Mouse (Mus musculus) stomach, embryonic 14.5 days (tissue): ENCODE data around the gene C1qtnf12. TPM values are rescaled to one million over a fixed set of nuclear protein-coding genes. Genes with fewer than 3 reads are reported as not detected.

Source experiments
- ATAC-seq: fragments of 200-750 bp; cut with Nextera tagmentation; 2 replicates; pipeline ENCODE4 v1.8.0; 2017; ENCODE audit warnings: low read depth, moderate TSS enrichment; ENCODE audit not compliant: insufficient number of reproducible peaks, insufficient read depth, low FRiP score
- H3K27ac ChIP-seq: fragments of 300-500 bp; sonication (generic); 2 replicates; pipeline ENCODE4 v1.5.1; 2014; ENCODE audit warnings: mild to moderate bottlenecking, low read length, moderate library complexity, mixed read lengths
- H3K27me3 ChIP-seq: fragments of 300-500 bp; sonication (generic); 2 replicates; pipeline ENCODE4 v1.6.1; 2014; ENCODE audit warnings: low read length, control low read depth, mixed read lengths; ENCODE audit not compliant: control insufficient read depth, insufficient read depth
- H3K36me3 ChIP-seq: fragments of 300-500 bp; sonication (generic); 2 replicates; pipeline ENCODE4 v1.6.1; 2014; ENCODE audit warnings: mild to moderate bottlenecking, control low read depth, low read length, moderate library complexity, mixed read lengths; ENCODE audit not compliant: control insufficient read depth, insufficient read depth
- H3K4me1 ChIP-seq: fragments of 300-500 bp; sonication (generic); 2 replicates; pipeline ENCODE4 v1.6.1; 2014; ENCODE audit warnings: low read length, control low read depth, mixed read lengths; ENCODE audit not compliant: control insufficient read depth, insufficient read depth
- H3K4me2 ChIP-seq: fragments of 300-500 bp; sonication (generic); replicated peaks from 2 replicates; pipeline ENCODE4 v1.6.1; 2014; ENCODE audit warnings: low read depth, low read length, control low read depth
- H3K4me3 ChIP-seq: fragments of 300-500 bp; sonication (generic); 2 replicates; pipeline ENCODE4 v1.5.1; 2014; ENCODE audit warnings: low read depth, low read length, control low read depth
- H3K9ac ChIP-seq: fragments of 300-500 bp; sonication (generic); replicated peaks from 2 replicates; pipeline ENCODE4 v1.6.1; 2014; ENCODE audit warnings: low read depth, mild to moderate bottlenecking, control low read depth, low read length, moderate library complexity, mixed read lengths
- H3K9me3 ChIP-seq: fragments of 300-500 bp; sonication (generic); 2 replicates; pipeline ENCODE4 v1.6.1; 2016; ENCODE audit warnings: low read depth, low read length, control low read depth; ENCODE audit not compliant: control insufficient read depth
- WGBS: fragments of 180-500 bp; shearing (Covaris S2); extraction: QIAGEN DNeasy Blood & Tissue Kit; methylation state at CpG from one replicate; pipeline ENCODE4 v1.1.7; 2014; 5-methylcytosine and 5-hydroxymethylcytosine counted together
- polyA plus RNA-seq: library from polyadenylated mRNA; unstranded; fragments of >200 nt; fragmentation: Nextera tagmentation; extraction: Ambion mirVana; gene quantifications from 2 replicates; pipeline ENCODE4 v1.2.1, GENCODE M21; 2014

Gene C1qtnf12
- polyA plus RNA-seq, 1 experiment from 2014 or later = 40.5 TPM

DNA sequence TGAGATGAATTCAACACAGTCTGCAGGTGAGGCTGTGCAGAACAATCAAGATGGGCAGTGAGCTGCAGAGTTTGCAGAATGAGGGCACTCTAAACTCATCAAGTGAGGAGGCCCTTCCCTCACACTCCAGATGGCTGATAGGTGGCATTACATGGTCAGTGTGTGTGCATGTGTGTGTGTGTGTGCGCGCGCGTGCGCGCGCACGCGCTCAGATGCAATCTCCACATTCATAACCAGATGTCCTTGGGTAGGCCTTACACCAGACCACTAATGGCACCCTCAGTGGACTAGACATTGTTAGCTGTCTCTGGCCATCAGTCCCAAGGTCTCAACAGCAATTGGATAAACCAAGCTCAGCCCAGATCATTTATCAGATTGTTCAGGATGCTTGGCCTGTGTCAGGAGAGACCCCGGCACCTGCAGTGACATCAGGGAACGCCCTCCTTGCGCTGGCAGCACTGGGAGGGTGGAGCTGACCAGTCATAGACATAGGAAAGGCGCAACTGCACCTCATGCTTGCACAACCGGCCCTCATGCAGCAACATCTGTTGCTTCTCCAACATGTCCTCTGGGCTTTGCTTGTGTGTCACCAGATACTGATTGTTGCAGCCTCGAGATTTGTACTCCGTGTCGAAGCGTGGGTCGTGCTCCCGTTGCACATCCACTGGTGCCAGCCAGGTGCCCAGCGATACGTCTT, 29.2 kb downstream of the C1qtnf12 start:
- peaks cover 4% of the 10 kb centered on the region; the same call in 1 of the 2 replicates for H3K36me3 ChIP-seq
- H3K9me3 ChIP-seq = no peaks in the 10 kb centered on the region
- peak overlapping the region; percentile 72 for H3K4me3 ChIP-seq
- H3K4me1 ChIP-seq = peaks cover 15% of the 10 kb centered on the region; the same call in 1 of the 2 replicates
- peak overlapping the region; percentile 69 for H3K9ac ChIP-seq
- no peaks in the 10 kb centered on the region for H3K27me3 ChIP-seq
- peak overlapping the region; percentile 95; the same call in 1 of the 2 replicates for H3K27ac ChIP-seq
- no peak for ATAC-seq
- peak overlapping the region; percentile 99 for H3K4me2 ChIP-seq
- WGBS = 83% methylated on average over 22 of the region's 22 CpGs

DNA sequence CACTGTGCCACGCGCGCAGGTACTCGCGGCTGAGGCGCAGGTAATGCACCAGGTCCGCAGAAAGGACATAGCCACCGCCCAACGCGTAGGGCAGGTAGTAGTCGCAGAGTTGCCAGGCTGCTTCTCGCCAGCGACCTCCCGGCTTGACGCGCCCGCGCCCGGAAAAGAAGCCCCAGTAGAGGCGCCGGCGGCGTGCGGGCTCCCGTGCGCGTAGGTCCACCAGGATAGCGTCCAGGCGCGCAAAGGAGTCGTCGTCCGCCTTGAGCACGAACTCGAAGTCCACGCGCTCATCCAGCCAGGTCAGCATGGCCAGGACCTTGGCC, 29.8 kb downstream of the C1qtnf12 start:
- H3K4me3 ChIP-seq = peak overlapping the region; percentile 72
- H3K4me1 ChIP-seq = peaks cover 15% of the 10 kb centered on the region; the same call in 1 of the 2 replicates
- ATAC-seq = peak; percentile 10
- H3K36me3 ChIP-seq = peaks cover 8% of the 10 kb centered on the region; the same call in 1 of the 2 replicates
- peak overlapping the region; percentile 99 for H3K4me2 ChIP-seq
- peak overlapping the region; percentile 69 for H3K9ac ChIP-seq
- H3K27ac ChIP-seq = peak overlapping the region; percentile 95
- no peaks in the 10 kb centered on the region for H3K27me3 ChIP-seq
- H3K9me3 ChIP-seq = no peaks in the 10 kb centered on the region
- WGBS = 24% methylated on average over 33 of the region's 37 CpGs

DNA sequence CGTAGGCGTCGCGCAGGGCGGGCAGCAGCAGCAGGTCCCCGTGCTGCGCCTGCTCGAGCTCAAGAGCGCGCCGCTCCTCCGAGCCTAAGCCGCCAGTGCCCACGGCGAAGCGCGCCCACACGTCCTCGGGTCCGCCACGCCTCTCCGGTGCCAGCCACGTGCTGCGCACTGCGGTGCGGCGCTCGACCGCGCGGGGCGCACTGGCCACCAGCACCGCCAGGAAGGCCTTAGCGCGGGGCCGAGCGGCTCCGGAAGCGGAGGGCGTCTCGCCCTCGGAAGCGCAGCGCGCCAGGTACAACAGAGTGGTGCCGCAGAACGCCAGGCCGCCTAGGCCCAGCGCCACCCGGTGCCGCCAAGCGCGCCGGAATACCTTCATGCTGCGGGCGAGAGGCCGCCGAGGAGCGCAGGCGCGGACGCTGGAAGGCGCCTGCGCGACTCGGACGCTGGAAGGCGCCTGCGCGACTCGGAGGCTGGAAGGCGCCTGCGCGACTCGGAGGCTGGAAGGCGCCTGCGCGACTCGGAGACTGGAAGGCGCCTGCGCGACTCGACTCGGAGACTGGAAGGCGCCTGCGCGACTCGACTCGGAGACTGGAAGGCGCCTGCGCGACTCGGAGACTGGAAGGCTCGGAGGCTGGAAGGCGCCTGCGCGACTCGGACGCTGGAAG, 30.3 kb downstream of the C1qtnf12 start, which contains the start of the genes B3galt6 and Sdf4:
B3galt6 (minus strand) TSS at position 409 of the 665 bp plus-strand sequence.
Sdf4 (plus strand) TSS at position 632 of the 665 bp plus-strand sequence.
- Histone ChIP-seq H3K27ac (peak within 1 kb of the TSS; percentile 95), H3K4me2 (peak within 1 kb of the TSS; percentile 99), H3K4me1 (peaks cover 15% of the 10 kb centered on the region; the same call in 1 of the 2 replicates), H3K9ac (peak within 1 kb of the TSS; percentile 76), H3K36me3 (peaks cover 12% of the 10 kb centered on the region; the same call in 1 of the 2 replicates), H3K27me3 (no peaks in the 10 kb centered on the region), H3K9me3 (no peaks in the 10 kb centered on the region), H3K4me3 (peak within 1 kb of the TSS; percentile 72)
- peak; percentile 85 for ATAC-seq
- under 1% methylated on average over 98 of the region's 99 CpGs for WGBS

DNA sequence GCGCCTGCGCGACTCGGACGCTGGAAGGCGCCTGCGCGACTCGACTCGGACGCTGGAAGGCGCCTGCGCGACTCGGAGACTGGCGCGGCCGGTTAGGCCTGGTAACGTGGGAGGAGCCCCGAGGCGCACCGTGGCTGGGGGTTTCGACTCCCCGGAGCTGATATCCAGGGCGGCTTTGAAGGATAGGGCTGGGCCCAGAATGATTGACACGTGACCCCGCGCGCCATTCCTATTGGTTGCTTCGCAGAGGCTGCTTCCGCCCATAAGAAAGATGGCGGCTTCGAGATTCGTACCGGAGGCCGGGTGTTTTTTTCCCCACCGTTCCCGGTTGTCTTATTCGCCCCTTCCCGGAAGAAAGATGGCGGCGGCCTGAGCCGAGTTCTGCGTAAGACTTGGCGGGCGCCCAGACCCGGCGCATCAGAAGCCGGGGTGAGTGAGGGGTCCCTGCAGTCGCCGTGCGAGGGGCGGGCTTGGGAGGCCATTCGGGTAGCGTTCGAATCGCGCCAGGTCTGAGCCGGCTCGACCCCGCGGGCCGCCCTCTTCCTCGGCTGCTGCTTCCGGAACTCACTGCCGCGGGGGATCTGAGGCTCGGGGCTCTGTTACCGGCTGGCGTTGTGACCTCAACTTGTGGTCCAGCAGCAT, 30.9 kb downstream of the C1qtnf12 start:
- ATAC-seq = peak; percentile 90
- H3K4me1 ChIP-seq = peaks cover 15% of the 10 kb centered on the region; the same call in 1 of the 2 replicates
- peak overlapping the region; percentile 54 for H3K4me2 ChIP-seq
- H3K4me3 ChIP-seq = peak overlapping the region; percentile 72
- peak overlapping the region; percentile 81 for H3K27ac ChIP-seq
- WGBS = under 1% methylated on average over 70 of the region's 70 CpGs
- no peaks in the 10 kb centered on the region for H3K9me3 ChIP-seq
- peak overlapping the region; percentile 76 for H3K9ac ChIP-seq
- peaks cover 18% of the 10 kb centered on the region; the same call in 1 of the 2 replicates for H3K36me3 ChIP-seq
- no peaks in the 10 kb centered on the region for H3K27me3 ChIP-seq

DNA sequence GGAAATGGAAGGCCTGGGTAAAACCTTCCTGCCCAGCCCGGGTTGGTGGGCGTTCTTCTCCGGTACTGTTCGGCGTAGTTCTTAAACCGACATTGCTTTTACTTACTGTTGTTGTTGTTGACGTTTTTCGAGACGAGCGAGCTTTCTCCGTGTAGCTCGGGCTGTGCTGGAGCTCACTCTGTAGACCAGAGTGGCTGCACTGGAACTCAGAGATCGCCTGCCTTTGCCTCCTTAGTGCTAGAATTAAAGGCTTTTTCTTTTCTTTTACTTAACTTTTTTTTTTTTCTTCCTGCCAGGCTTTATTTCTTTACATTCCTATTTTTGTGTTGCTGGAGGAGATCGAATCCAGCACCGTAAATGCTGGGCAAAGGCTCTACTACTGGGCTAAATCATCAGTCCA, 31.5 kb downstream of the C1qtnf12 start:
- H3K4me3 ChIP-seq = peak overlapping the region; percentile 72
- peaks cover 15% of the 10 kb centered on the region; the same call in 1 of the 2 replicates for H3K4me1 ChIP-seq
- no peaks in the 10 kb centered on the region for H3K9me3 ChIP-seq
- no peak for ATAC-seq
- peak overlapping the region; percentile 54 for H3K4me2 ChIP-seq
- peaks cover 19% of the 10 kb centered on the region; the same call in 1 of the 2 replicates for H3K36me3 ChIP-seq
- no peaks in the 10 kb centered on the region for H3K27me3 ChIP-seq
- no peak overlapping the region for H3K27ac ChIP-seq
- WGBS = 4% methylated on average over 15 of the region's 15 CpGs
- peak overlapping the region; percentile 76 for H3K9ac ChIP-seq

DNA sequence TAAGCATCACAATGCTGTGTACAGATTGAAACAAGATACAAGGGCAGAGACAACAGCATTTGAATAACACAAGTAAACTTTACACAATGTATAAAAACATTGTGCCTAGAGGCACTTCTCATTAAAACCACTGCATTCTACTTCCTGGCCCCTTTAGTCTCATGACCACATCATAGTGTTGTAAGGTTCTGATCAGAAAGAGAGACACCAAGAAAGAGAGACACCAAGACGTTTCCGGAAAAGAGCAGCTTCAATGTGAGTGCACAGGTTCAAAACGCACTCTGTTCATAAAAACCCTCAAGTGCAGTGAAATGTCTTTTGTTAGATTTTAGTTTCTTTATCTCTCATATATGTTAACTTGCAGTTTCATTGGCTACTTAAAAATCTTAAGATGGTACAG, 42.0 kb downstream of the C1qtnf12 start:
- 89% methylated on average over 3 of the region's 3 CpGs for WGBS
- H3K36me3 ChIP-seq = peaks cover 79% of the 10 kb centered on the region
- no peak for ATAC-seq
- H3K9me3 ChIP-seq = no peaks in the 10 kb centered on the region
- no peak overlapping the region for H3K4me3 ChIP-seq
- H3K4me2 ChIP-seq = no peak overlapping the region
- no peak overlapping the region for H3K27ac ChIP-seq
- no peak overlapping the region for H3K9ac ChIP-seq
- no peaks in the 10 kb centered on the region for H3K27me3 ChIP-seq
- H3K4me1 ChIP-seq = no peaks in the 10 kb centered on the region

DNA sequence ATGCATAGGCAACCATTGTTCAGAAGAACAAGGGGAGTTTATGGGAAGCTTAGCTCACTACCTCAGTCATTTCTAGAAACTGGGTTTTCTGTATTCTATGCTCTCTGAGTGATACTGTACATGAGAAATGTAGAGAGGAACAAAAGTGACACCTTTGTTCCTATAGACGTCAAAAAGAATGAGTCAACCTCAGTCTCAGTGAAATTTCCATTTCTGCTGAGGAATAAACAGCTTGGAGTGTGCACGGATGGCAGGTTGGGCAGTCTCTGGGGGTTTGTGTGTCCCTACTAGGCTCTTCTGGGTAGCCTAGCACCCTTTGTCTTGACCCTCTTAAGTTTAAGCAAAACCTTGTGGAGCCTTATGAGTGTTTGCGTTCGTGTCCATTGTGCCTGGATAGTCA, 46.3 kb downstream of the C1qtnf12 start:
- Histone ChIP-seq H3K4me3 (no peak overlapping the region), H3K9ac (no peak overlapping the region), H3K27ac (no peak overlapping the region), H3K36me3 (peaks cover 81% of the 10 kb centered on the region), H3K4me2 (no peak overlapping the region), H3K4me1 (no peaks in the 10 kb centered on the region), H3K9me3 (no peaks in the 10 kb centered on the region), H3K27me3 (no peaks in the 10 kb centered on the region)
- WGBS = 95% methylated on average over 4 of the region's 4 CpGs
- no peak for ATAC-seq

DNA sequence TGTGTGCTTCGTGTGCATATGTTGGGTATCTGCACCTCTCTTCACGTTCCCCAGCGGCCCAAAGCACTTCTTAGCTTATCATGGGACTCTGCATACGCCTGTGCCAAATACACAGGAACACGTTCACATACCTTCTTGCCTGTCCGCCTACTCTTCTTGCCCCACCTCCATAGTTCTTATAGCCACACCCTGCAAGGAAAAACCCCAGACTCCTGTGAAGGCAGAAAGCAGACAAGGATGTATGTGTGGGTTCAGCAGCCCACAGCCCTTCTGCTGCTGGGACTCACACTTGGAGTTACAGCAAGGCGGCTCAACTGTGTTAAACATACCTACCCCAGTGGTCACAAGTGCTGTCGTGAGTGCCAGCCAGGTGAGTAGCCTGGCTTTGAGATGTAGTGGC, 51.5 kb downstream of the C1qtnf12 start, which contains the start of gene Tnfrsf4:
Tnfrsf4 (plus strand) TSS at position 207 of the 400 bp plus-strand sequence.
- no peaks in the 10 kb centered on the region for H3K4me1 ChIP-seq
- H3K36me3 ChIP-seq = peaks cover 38% of the 10 kb centered on the region
- no peaks in the 10 kb centered on the region for H3K9me3 ChIP-seq
- no peak within 1 kb of the TSS for H3K27ac ChIP-seq
- WGBS = 74% methylated on average over 8 of the region's 8 CpGs
- H3K9ac ChIP-seq = no peak within 1 kb of the TSS
- H3K27me3 ChIP-seq = no peaks in the 10 kb centered on the region
- no peak for ATAC-seq
- H3K4me3 ChIP-seq = no peak within 1 kb of the TSS
- no peak within 1 kb of the TSS for H3K4me2 ChIP-seq
